Mouse (Mus musculus): ENCODE data around the gene Tspan7. TPM values are rescaled to one million over a fixed set of nuclear protein-coding genes. Genes with fewer than 3 reads are reported as not detected.

Tspan7 gene
- 0.29 TPM in 1 of 3 replicates, not detected in the others for total RNA-seq (2017)

- no peak for ATAC-seq (replicated peaks; ENCODE audit: insufficient number of reproducible peaks, low FRiP score, low TSS enrichment, poor library complexity, severe bottlenecking)
Observed at GRCm38 (mm10) chrX:10484872-10485569, at the start of gene Tspan7. TSS of gene Tspan7 (plus strand) at chrX:10485158.

DNA sequence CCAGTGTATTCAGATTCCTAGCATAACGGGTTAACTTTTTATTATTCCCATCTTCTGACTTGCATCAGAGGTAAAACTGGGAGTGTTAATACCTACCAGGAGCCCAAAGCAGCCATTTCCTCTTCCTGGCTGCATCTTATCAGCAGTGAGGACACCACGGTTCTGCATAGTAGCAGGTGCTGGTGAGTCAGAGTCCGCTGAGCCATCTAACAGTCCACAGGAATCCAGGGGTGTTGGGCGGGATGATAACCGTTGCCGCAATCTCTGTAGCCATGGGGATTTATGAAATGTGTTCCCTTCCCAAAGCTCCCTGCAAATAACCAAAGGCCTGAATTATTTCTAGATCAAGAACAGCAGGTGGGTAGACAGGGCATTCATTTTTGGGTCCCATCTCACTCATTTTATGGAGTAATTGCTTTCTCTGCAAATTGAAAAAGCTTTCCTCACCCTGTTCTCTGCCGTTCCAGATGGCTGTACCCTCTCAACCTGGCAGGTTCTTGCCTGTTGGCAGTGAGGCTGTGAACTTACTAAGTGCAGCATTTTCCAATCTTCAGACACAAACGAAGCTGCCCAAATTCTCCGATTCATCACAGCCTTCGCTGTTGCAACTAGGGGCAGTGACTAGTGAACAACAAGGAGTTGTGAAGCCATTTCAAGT, 35.5 kb upstream of the Tspan7 start:
- no peak for ATAC-seq (replicated peaks; ENCODE audit: insufficient number of reproducible peaks, low FRiP score, low TSS enrichment, poor library complexity, severe bottlenecking)

DNA sequence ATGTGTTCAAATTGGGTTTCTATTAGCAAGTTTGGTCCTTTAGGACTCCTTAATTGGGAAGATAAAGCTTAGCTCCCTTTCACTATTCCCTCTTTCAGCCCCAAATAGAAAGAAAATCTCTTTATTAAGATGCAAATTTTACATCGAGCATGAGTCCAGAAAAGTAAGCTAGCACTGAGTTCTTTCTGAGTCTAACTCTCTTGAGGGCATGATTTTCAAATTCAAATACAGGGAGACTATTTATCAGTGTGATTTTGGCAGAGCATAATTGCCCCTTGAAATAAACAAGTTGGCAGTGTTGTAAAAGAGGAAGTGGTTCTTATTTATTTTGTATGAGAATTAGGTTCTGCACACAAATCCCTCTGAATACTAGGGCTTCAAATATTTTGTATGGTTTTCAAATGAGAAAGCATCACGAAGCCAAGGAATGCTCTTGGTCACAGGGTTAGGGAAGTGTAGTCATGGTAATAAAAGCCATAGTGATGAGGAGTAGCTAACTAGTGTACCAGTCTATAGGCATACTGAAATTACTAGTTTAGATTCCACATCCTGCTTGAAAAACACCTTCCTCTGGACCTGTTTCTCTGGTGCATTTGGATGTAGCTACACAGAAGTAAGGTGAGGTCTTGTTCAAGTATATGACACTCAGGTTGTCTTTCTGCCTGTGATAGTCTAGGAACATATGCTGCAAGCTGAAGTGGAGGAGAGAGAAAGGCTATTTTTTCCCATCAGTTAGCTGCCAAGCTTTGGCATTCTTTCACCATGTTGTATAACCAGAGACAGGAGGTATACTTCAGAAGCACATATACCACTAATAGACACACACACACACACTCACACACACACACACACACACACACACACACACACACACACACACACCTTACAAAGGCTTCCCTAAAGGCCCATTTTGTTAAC, 34.6 kb upstream of the Tspan7 start:
- no peak for ATAC-seq (replicated peaks; ENCODE audit: insufficient number of reproducible peaks, low FRiP score, low TSS enrichment, poor library complexity, severe bottlenecking)

DNA sequence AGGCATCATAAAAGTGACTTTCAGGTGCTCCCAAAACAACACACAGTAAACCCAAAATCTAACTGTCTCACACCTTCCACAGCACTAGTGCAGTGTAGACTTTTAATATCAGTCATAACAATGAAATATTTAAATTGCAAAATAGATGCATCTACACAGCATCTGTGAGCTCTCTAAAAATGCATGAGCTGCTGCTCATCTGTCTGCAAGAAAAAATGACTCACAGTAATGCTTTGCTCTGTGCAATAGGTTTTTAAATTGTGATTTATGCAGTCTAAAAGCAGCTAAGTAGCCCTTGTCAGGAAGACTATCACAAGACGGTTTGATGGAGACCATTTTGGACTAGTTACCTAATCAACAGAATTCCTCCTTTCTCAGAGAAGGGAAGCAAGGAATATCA, 31.2 kb upstream of the Tspan7 start:
- ATAC-seq (replicated peaks; ENCODE audit: insufficient number of reproducible peaks, low FRiP score, low TSS enrichment, poor library complexity, severe bottlenecking), result no peak

- no peak for ATAC-seq (replicated peaks; ENCODE audit: insufficient number of reproducible peaks, low FRiP score, low TSS enrichment, poor library complexity, severe bottlenecking)
Observed at GRCm38 (mm10) chrX:10457256-10457655, 27.7 kb upstream of the Tspan7 start.

DNA sequence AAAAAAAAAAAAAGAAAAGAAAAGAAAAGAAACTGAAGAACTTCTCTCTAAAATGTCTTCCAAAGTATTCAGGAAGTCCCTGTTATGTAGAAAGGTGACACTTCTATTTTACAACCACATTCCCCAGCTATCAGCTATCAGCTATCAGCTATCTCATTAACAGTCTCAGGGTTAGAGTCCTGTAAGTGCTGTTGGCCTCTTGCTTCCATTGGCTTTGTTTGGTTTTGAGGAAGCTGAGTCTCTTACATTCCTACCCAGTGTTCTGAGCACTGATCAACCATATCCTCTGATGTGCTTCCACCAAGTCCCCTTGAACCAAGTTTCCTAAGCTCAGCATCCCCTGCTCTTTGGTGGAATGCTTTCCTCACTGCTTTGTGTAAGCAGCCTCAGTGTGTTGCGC, 7.9 kb upstream of the Tspan7 start:
- ATAC-seq (replicated peaks; ENCODE audit: insufficient number of reproducible peaks, low FRiP score, low TSS enrichment, poor library complexity, severe bottlenecking), result no peak

GRCm38 (mm10) chrX:10479031-10479886, 5.7 kb upstream of the Tspan7 start:
- no peak for ATAC-seq (replicated peaks; ENCODE audit: insufficient number of reproducible peaks, low FRiP score, low TSS enrichment, poor library complexity, severe bottlenecking)

DNA sequence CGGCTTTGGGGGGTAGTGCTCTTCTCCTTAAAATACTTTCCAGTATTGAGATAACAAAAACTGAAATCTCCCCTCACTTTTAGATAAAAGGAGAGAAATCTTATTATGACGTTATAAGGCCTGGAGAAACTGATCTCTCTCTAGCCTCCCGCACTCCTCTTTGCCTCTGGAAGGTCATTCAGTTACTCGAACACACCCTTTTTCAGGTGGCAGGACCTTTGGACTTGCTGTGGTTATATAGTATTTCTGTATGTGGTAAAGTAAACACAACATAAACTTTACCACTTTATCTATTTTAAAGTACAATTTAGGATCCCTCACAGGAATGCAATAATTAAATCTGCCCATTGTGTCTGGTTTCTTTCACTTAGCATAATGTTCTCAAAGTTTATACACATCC, 5.0 kb upstream of the Tspan7 start:
- ATAC-seq (replicated peaks; ENCODE audit: insufficient number of reproducible peaks, low FRiP score, low TSS enrichment, poor library complexity, severe bottlenecking), result no peak

DNA sequence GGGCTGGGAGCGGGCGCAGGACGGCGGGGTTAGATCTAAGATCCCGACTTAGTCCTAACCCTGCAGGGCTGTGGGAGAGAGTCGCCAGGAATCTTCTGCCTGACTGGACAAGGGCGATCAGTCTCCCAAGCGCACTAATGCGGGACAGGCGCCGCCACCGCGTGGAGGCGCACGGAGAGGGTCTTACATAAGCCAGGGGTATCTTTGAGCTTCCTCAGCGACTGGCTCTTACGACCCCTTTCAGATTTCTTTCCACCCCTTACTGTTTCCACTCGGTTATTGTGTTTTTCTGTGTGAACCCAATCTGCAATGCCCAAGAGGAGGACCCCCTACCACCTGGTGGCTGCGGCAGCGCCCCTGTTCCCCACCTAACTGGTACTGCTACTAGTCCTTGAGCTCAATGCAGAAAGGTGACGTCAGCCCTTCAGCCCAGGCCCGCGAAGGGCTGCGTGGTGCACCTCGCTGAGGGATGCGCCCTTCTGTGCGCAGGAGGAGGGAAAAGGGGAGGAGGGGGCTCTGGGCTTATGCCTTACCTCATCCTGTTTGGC, 780 bp downstream of the Tspan7 start:
- ATAC-seq (replicated peaks; ENCODE audit: insufficient number of reproducible peaks, low FRiP score, low TSS enrichment, poor library complexity, severe bottlenecking), result no peak

DNA sequence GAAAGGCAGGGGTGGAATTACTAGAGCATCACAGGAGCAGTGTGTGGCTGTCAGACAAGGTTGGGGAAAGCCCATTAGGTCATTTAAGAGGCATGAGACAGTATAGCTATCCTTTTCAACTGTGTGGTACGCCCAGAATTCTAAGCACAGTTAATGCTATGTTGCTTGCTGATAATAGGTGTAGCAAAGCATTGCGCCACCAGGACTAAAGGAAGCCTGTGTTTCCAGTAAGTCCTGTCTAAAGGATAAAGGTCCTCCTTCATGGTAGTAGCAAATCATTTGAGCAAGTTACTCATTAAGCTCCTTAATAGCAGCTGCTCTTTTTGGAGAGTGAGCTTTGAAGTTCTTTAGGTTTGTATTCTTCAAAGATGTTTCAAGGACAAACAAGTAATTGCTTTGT, 13.6 kb downstream of the Tspan7 start:
- ATAC-seq (replicated peaks; ENCODE audit: insufficient number of reproducible peaks, low FRiP score, low TSS enrichment, poor library complexity, severe bottlenecking), result no peak

DNA sequence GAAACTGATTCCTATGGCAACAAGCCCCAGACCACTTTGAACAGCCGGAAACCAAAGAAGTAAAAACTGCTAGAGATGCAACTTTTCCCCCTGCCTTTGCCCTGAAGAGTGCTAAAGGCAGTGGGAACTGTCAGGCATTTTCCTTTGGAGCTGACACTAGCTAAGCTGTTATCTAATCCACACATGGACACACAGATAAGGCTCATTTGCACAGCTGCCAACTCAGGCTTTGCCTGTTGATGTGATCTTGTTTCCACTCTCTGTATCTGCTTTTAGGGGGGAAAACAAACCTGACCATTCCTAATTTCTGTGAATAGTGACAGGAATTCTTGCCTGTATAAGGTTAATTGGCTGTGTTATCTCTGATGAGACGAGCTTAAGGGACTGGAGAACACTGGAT, 17.7 kb downstream of the Tspan7 start:
- ATAC-seq (replicated peaks; ENCODE audit: insufficient number of reproducible peaks, low FRiP score, low TSS enrichment, poor library complexity, severe bottlenecking), result no peak

GRCm38 (mm10) chrX:10514417-10514816, 29.5 kb downstream of the Tspan7 start:
- ATAC-seq (replicated peaks; ENCODE audit: insufficient number of reproducible peaks, low FRiP score, low TSS enrichment, poor library complexity, severe bottlenecking), result no peak

DNA sequence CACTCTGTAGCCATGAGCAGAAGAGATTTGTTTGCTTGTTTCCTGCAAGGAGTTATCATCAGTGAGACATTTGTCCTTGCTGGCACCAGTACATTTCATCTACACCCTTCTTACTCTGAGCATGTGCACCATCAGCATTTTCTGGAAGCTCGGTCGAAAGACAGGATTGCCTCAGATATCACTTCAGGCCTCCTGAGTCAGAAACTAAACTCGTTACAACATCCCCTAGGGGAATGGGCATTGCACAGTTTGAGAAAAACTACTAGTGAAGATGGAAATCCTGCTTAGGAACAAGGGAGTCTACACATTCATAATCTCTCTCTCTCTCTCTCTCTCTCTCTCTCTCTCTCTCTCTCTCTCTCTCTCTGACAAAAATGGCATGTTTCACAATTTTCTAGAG, 30.0 kb downstream of the Tspan7 start:
- ATAC-seq (replicated peaks; ENCODE audit: insufficient number of reproducible peaks, low FRiP score, low TSS enrichment, poor library complexity, severe bottlenecking), result no peak

DNA sequence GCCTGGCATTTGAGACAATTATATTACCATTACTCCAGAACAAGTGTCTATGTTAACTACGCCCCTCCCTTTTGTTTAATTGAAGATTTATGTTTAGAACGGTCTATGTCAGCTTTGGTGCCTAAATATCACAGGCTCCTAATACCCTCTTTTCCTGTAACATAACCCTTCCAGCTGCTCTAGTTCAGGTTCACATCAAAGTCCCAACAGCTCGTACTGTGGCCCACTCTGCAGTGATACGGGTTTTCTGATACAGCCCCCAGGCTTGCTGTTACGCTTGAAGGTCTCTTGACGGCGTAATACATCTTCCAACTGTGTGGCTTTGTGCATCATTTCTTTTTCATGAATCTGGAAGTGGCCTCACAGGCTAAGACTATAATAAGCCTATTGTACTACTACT, 31.5 kb downstream of the Tspan7 start:
- ATAC-seq (replicated peaks; ENCODE audit: insufficient number of reproducible peaks, low FRiP score, low TSS enrichment, poor library complexity, severe bottlenecking), result no peak

GRCm38 (mm10) chrX:10516925-10517324, 32.0 kb downstream of the Tspan7 start:
- ATAC-seq (replicated peaks; ENCODE audit: insufficient number of reproducible peaks, low FRiP score, low TSS enrichment, poor library complexity, severe bottlenecking), result no peak

GRCm38 (mm10) chrX:10517756-10518155, 32.8 kb downstream of the Tspan7 start:
- no peak for ATAC-seq (replicated peaks; ENCODE audit: insufficient number of reproducible peaks, low FRiP score, low TSS enrichment, poor library complexity, severe bottlenecking)

DNA sequence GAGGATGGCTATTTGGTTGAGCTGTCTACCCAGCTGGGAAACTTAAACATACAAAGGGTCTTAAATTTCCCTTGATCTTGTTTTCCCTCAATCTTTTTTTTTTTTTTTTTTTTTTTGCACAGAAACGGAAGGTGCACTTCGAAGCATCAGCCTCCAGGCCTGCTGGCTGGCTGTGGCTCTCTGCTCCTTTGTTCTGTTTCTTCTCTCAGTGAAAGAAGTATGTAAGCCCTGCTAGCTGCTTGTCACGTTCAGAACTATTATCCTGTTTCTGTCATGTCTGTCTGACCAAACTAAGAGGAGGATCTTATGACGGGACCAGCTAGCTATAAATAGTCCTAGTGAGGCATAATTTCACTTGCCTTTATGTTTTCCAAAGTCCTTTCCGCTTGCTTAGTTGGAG, 33.6 kb downstream of the Tspan7 start:
- no peak for ATAC-seq (replicated peaks; ENCODE audit: insufficient number of reproducible peaks, low FRiP score, low TSS enrichment, poor library complexity, severe bottlenecking)

DNA sequence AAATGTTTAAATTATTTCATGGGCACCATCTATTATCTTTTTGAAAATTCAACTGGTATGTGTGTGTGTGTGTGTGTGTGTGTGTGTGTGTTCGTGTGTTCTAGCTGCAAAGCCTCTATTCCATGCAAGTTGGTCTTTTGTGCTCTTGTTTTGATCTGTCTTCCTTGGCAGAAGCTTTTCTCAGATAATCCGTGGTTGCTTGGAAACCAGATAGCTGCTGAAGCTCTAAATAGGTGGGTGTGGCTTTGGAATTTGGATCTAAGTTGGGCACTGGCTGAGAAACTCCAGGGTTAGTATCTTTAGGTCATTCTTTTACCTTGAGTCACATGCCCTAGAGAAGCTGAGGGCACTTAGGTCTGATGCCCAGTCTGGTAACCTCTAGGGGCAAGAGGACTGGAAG, 50.5 kb downstream of the Tspan7 start:
- ATAC-seq (replicated peaks; ENCODE audit: insufficient number of reproducible peaks, low FRiP score, low TSS enrichment, poor library complexity, severe bottlenecking), result no peak
